Mouse (Mus musculus) adrenal gland, adult 8-10 months (tissue): Measurements from ENCODE around the gene Ccdc190. TPM values are rescaled to one million over a fixed set of nuclear protein-coding genes. Genes with fewer than 3 reads are reported as not detected.

Experiments
- DNase-seq: peaks from one replicate; pipeline ENCODE4 v3.0.0; 2022
- total RNA-seq, 4 experiments: library from RNA; stranded (reverse); gene quantifications; 2 replicates each; pipeline ENCODE4 v1.2.4; 2022

Ccdc190 gene
- 1 to 10 TPM in 1 of 4 experiments, under 1 TPM in 2, not detected in 1; 0.23 to 1.0 (median 0.24) TPM for total RNA-seq

- no peak for DNase-seq
These were observed at the start of gene Ccdc190 for GRCm38 (mm10) chr1:169928454-169928971. TSS of gene Ccdc190 (plus strand) at chr1:169928648.

DNA sequence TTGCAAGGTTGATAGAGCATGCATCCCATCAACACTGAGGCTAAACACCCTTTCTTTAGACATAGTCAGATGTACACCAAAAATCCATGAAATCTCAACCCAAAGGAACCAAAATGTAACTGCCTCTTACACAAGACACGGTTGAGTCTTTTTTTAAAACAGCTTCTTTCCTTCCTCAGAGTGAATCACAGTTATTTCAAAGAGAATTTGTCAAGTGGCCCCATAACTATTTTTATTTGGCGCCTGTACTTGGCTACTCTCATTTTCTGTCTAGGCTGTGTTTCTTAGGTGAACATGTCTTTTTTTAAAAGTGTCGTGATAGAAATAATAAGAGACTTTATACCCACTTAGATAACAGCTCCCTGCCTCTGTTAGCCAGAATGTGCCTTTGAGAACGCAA is 49.4 kb upstream of the Ccdc190 start:
- DNase-seq, result no peak

DNA sequence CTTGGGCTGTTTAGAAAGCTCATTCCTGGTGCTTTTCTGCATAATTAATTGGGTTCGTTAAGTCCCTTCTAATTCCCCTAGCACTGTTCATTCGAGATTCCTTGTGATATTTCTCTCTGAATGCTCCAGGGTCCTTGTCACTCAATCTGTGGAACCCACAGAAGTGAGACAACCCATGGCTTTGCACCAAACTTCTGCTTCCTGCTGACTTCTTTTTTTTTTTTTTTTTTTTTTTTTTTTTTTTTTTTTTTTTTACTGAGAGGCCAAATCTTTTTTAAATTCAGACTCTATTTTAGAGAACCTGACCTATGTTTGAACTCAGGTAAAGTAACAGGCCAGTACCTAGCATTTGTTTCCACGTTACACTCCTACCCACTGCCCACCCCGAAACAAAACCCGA is 48.3 kb upstream of the Ccdc190 start:
- DNase-seq, result no peak

GRCm38 (mm10) chr1:169883081-169883565 is 45.3 kb upstream of the Ccdc190 start:
- DNase-seq, result no peak

GRCm38 (mm10) chr1:169889250-169889649 is 39.2 kb upstream of the Ccdc190 start:
- no peak for DNase-seq

DNA sequence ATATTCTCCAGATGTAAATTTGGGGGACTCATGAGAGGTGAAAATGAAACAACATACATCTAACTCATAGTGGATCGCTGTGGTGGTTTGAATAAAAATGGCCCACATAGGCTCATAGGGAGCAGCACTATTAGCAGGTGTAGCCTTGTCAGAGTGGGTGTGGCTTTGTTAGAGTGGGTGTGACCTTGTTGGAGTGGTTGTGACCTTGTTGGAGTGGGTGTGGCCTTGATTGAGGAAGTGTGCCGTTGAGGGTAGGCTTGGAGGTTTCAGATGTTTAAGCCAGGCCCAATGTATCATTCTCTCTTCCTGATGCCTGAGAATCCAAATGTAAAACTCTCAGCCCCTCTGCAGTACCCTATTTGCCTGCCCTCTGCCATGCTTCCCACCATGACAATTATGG is 34.5 kb upstream of the Ccdc190 start:
- DNase-seq, result no peak

DNA sequence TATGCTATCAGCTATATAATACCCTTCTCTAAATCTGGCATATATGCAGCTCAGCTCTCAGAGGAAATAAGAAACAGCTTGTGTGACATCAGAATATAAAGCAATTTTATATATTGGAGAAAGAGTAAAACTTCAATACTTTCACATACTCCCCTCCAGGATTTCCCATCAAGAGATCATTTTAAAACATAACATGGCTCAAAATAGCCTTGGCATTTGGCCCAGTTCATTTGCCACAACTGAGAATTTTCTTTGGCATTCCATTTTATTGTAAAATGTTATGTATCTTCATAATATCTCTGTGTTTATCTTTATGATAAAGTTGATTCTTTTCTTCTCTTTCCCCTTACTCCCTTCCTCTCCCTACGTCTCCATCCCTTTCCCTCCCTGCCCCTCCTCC is 32.8 kb upstream of the Ccdc190 start:
- DNase-seq, result no peak

- no peak for DNase-seq
These were observed 30.5 kb upstream of the Ccdc190 start for GRCm38 (mm10) chr1:169897916-169898315.

DNA sequence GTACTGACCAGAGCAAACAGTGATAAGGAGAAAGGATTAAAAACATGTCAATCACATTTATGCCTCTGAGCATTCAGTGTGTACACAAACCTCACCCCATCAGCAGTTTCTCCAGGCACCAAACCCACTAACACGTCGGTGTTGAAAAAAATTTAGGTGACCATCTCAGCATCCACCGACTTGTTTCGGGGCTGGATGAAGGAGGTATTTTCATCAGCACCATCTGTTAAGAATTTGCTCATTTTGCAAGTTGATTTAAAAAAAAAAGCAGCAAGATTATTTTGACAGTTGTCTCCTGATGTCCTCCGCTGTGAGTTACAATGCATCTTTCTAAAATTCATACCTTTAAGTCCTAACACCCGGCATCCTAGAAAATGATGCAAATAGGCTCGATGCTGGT is 29.8 kb upstream of the Ccdc190 start:
- no peak for DNase-seq

GRCm38 (mm10) chr1:169900771-169901336 is 27.6 kb upstream of the Ccdc190 start:
- no peak for DNase-seq

DNA sequence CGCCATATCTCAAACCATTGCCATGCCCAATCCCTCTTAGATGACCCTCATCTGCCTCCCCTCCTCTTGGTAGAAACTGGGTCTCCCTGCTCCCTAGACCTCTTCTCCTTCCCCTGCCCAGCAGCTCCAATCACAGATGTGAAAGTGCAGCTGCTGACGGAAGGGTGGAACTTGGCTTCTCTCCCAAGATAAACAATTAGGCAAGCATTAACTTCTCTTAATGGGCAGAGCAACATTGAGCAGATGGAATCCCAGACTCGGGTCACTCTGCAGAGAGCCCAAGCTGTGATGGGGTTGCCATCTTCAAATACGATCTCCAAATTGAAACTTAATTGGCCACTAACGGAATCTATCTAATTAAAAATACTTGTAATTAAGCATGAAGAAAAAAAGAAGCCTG is 19.3 kb upstream of the Ccdc190 start:
- no peak for DNase-seq

DNA sequence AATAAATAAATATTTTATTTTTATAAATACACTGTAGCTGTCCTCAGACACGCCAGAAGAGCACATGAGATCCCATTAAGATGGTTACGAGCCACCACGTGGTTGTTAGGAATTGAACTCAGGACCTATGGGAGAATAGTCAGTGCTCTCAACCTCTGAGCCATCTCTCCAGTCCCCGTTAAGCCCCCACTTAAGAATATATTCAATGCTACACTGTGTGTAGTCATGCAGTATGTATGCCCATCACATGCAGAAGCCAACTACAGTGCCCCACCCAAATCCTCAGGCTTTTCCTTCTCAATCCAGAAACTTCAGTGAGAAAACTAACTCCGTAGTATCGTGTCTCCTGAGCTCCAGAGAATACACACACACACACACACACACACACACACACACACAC is 18.8 kb upstream of the Ccdc190 start:
- no peak for DNase-seq

- no peak for DNase-seq
These were observed 17.7 kb upstream of the Ccdc190 start for GRCm38 (mm10) chr1:169910751-169911150.

DNA sequence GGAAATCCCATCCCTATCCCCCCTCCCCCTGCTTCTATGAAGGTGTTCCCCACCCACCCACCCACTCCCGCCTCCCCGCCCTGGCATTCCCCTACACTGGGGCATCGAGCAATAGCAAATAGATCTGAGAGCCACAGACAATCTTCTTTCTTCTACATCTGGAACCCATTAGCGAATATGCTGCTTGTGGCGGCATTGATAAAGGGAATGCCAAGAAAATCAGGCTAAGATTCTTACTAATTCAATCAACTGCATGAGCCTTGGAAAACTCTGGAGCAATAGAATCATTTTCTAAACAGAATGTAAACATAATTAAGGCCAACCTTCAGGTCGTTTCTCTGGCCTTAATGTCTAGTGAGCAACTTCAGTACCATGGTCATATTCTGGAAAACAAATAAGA is 16.9 kb upstream of the Ccdc190 start:
- no peak for DNase-seq

DNA sequence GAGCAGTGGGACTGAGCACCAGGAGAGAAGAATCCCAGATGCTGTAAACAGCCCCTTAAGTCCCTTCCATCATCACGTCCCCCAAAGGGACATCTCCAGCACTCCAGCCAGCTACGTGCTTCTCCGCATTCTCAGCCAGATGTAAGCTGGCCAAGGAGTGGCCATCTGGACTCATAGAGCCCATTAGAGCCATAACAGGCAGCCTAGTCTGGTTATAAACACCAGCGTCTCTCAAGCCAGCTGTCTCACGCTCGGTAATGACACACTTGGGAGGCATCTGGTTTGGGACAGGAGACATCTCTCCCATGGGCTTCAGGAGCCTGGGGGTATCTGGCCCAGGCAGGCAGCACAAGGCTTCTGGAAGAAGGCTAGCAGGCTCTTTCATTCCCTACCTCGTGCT is 11.8 kb upstream of the Ccdc190 start:
- DNase-seq, result peak; percentile 9

- no peak for DNase-seq
These were observed 11.2 kb upstream of the Ccdc190 start for GRCm38 (mm10) chr1:169917115-169917796.

GRCm38 (mm10) chr1:169917998-169918397 is 10.4 kb upstream of the Ccdc190 start:
- peak; percentile 49 for DNase-seq

DNA sequence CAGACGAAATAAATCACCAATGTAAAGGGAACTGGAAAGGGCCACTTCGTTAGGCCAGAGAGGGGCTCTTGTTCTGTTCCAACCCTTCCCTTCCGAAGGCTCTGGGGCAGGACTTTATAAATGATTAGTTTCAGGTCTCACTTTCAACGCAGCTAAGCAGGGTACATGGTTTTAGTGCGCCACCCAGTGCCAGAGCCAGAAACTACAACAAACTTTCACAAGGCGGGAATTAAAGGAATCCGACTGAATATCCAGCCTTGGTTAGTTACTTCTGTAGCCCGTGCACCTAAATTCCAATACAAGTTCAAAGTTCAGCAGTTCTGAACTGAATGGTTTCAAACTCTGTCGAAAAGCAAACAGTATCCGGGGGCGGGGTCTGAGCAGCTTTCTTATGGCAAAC is 9.2 kb upstream of the Ccdc190 start:
- peak; percentile 40 for DNase-seq

GRCm38 (mm10) chr1:169921710-169922211 is 6.7 kb upstream of the Ccdc190 start:
- no peak for DNase-seq

DNA sequence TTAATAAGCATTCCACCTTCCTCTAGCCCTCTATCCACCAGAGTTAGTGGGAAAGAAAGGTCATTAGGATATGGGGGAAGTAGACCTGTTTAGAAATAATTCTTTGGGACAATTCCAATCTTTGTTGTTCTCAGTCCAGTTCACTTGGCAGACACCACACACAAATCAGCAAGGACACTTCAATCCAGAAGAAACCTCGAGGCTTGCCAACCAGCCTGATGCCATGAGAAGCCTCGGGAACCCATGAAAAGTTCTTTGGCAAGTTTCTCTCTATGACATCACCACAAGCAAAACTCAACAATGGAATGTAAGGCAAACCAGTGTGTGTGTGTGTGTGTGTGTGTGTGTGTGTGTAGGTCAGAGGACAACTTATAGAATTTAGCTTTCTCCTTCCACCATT is 3.9 kb upstream of the Ccdc190 start:
- DNase-seq, result peak; percentile 27

DNA sequence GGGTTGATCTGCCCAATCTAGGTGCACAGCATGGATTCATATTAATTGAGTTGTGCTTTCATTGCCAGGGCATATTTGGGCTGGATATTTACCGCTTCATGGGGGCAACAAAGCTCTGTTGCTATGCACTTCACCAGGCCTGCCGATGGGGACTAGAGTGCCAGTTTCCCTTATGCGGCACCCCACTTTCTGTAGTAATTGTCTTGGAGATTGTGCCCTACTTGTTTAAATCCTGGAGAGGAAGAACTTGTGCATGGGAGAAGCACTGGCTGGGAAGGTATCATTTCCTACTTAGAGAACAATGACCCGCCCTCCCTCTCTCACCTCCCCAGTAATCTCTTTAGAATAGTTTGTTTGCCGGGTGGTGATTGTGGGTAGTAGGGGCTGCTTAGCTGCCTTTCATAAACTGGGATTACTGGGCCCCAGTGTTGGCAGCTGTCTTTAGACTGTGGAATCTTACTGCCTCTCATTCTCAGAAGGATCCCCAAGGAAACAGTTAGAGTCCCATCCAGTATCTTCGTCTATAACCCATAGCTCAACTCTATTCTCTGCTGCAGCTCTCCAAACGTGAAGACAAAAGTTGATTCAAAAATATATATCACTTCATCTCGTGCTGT is 587 bp upstream of the Ccdc190 start:
- DNase-seq, result no peak

GRCm38 (mm10) chr1:169931698-169932097 is 3.2 kb downstream of the Ccdc190 start:
- DNase-seq, result no peak

- DNase-seq, result no peak
These were observed 3.8 kb downstream of the Ccdc190 start for GRCm38 (mm10) chr1:169932122-169932746.
